Mouse (Mus musculus): ENCODE results near the gene Kcnj11.

- no peak for TF ChIP-seq GATA1 (IDR thresholded peaks at IDR 0.05; ENCODE audit: borderline replicate concordance, low read length)
- TF ChIP-seq FLI1 (IDR thresholded peaks at IDR 0.05; ENCODE audit: low read length), result no peak
Measured at GRCm38 (mm10) chr7:46110079-46110478, 9.5 kb upstream of the Kcnj11 start.
